Mouse (Mus musculus): Measurements from ENCODE around the gene Vpreb1. TPM values are rescaled to one million over a fixed set of nuclear protein-coding genes. Genes with fewer than 3 reads are reported as not detected.
"Not testable (repeated sequence)": the region's sequence is repeated elsewhere in the genome, so short reads cannot be mapped to it uniquely, and the experiment has no call there.

Vpreb1 gene
- total RNA-seq, 2 experiments from 2014 or later, result 0.55 to 1.2 TPM

DNA sequence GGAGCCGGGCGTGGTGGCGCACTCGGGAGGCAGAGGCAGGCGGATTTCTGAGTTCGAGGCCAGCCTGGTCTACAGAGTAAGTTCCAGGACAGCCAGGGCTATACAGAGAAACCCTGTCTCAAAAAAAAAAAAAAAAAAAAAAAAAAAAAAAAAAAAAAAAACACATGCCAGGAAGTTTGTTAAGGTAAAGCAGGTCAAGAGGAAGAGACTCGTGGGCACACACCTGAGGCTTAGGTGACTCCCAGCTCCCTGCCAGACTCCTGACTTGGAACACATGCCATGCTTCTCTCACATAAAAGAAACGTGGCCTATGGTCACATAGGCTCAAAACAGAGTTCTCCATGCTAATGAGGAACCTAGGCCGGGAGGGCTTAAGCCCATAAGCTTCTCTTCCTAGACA lies 14.6 kb downstream of the Vpreb1 start:
- not testable (repeated sequence) for DNase-seq

DNA sequence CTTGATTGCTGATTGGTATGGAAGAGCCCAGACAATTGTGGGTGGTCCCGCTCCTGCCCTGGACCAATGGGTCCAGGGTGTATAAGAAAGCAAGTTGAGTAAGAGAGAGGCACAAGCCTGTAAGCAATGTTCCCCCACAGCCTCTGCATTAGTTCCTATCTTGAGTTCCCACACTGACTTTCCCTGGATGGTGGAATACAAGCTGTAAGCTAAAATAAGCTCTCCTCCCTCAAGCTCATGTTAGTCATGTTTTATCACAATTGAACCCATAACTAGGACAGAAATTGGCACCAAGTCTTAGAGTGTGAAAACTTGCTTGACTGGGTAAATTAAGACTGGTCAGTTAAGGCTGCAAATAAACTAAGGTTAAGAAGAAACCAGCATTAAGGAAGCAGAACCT lies 15.1 kb downstream of the Vpreb1 start:
- no peak for DNase-seq

GRCm38 (mm10) chr16:16854836-16855235 lies 15.8 kb downstream of the Vpreb1 start:
- peak; percentile 79 for DNase-seq

GRCm38 (mm10) chr16:16852411-16852810 lies 18.2 kb downstream of the Vpreb1 start:
- DNase-seq, result no peak

- no peak for DNase-seq
Measured at GRCm38 (mm10) chr16:16849196-16849595, 21.4 kb downstream of the Vpreb1 start.

DNA sequence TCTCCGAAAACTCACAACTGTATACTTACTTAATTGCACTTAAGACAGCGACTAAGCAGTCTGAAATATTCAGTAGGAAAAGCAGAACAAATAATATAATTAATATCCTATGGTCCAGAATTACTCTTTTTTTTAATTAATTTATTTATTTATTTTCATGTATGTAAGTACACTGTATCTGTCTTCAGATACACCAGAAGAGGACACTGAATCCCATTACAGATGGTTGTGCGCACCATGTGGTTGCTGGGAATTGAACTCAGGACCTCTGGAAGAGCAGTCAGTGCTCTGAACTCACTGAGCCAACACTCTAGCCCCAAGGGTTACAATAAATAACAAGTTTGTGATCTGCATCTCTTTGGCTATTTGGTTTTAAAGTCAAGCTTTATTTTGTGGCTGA lies 41.0 kb downstream of the Vpreb1 start:
- DNase-seq, result no peak

DNA sequence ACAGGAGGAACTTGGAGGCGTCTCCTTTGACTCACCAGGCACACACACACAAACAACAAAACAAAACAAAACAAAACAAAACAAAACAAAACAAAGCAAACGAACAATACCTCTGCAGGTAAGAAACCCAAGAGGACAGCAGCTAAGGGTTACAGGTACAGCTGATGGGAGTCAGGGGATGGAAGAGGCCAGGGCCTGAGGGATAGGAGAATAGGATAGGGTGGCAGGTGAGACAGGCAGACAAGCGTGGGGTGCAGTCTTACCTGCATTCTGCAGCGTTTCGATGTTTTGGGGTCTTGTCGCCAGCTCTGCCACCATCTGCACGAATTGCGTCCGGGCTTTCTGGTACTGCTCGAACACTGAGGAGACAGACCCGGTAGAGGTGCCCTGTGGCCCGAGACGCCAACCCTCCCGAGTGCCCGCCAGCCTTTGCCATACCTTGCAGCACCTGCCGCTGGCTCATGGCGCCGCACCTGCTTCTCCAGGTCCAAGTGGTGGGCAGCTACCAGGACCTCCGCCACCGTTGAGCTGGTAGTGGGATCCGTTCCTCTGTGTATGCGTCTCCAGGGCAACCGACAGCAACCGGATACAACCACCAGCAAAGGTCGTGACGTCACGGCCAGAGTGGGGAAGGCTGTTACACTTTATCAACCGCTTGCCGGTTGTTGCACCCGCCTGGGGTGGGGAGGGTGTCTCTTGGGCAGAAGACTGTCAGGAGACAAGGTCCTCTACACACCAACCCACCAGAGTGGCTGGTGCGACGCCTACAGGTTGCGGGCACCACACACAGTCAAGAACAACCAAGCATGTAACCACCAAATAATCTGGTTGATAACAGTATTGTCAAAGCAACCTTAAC lies 41.7 kb downstream of the Vpreb1 start, which contains the start of gene Spag6l:
Gene Spag6l, minus strand, starts transcription at position 700 of the 859 bp plus-strand sequence.
- peak; percentile 47 for DNase-seq

- DNase-seq, result no peak
Measured at GRCm38 (mm10) chr16:16826223-16826622, 44.4 kb downstream of the Vpreb1 start.

DNA sequence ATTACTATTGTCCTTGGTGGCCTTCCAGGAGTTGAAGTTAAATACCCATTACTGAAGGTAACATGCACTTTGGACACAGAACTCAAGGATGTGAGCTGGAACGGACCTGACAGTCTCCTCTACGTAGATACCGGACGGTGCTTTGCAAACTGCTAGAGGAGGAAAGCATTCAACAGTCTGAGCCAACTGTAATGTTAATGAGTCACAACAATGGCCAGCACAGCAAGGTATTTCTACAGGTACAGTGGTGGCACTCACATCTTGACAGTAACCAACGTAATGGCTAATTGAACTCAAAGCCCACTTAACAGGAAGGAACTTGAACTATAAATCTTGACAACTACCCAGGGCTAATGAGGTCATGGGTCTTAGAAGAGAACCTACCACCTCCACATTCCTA lies 45.2 kb downstream of the Vpreb1 start:
- DNase-seq, result no peak

Other genes starting within 250 kb of the Vpreb1 start
- gene Olfr19, start 194.4 kb downstream of the Vpreb1 start, total RNA-seq (2021), result not detected
- gene Spag6l, start 41.4 kb downstream of the Vpreb1 start, total RNA-seq (2021), result under 1 TPM; 0.24 to 0.27 TPM
- gene Igll1, start 6.9 kb downstream of the Vpreb1 start, total RNA-seq (2021), result 1 to 10 TPM in 1 of 2 experiments, under 1 TPM in 1; 0.61 to 1.3 TPM
- 10 to 100 TPM; 58.1 to 69.8 TPM for gene Top3b, start 107 bp downstream of the Vpreb1 start, total RNA-seq (2021)
- gene Ppm1f, start 25.6 kb upstream of the Vpreb1 start, total RNA-seq (2021), result 10 to 100 TPM; 39.3 to 40.3 TPM
- gene Mapk1, start 112.5 kb upstream of the Vpreb1 start, total RNA-seq (2021), result 100 to 1,000 TPM; 154 to 160 TPM
- gene Ypel1, start 198.9 kb upstream of the Vpreb1 start, total RNA-seq (2021), result 1 to 10 TPM; 6.2 to 9.4 TPM
- gene Ppil2, start 240.4 kb upstream of the Vpreb1 start, total RNA-seq (2021), result 10 to 100 TPM; 76.2 to 84.6 TPM